Mouse (Mus musculus) layer of hippocampus, adult 11-12 months (tissue): ENCODE measurements at regions not wholly inside any gene's neighbourhood (a gene's known extent, or its start where the extent isn't known, plus 50 kb on each side); places are given as distances from the start of the nearest gene placed in this dataset.

ENCODE experiments used
- DNase-seq: peaks from one replicate; pipeline ENCODE4 v3.0.0; 2022; ENCODE audit warnings: low spot score

DNA sequence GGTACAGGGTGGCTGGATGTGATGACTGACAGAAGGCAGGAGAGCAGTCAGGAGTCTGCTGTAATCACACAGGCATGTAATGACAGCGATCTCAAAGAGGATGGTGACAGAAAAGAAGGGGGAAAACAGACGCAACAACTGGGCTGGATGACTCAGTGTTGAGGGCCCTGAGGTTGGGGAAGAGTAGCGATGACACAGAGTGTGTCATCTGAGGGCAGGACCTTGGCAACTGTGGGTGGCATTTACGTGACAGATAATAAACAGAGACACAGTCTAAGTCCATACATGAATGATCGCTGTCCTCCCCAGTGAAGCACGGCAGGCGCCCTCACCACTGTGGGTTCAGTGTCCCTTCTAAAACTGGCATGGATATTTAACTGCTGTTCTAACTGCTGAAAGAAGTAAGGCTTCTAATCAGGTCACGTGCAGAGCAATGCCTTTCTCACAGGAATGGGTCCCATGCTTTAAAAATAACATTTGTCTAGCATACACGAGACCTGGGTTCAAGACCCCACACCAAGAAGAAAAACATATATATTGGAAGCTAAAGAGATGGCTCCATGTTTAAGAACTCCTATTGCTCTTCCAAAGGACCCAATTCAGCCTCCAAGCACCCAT is 163.8 kb upstream of the Zfp703 start:
- no peak for DNase-seq

DNA sequence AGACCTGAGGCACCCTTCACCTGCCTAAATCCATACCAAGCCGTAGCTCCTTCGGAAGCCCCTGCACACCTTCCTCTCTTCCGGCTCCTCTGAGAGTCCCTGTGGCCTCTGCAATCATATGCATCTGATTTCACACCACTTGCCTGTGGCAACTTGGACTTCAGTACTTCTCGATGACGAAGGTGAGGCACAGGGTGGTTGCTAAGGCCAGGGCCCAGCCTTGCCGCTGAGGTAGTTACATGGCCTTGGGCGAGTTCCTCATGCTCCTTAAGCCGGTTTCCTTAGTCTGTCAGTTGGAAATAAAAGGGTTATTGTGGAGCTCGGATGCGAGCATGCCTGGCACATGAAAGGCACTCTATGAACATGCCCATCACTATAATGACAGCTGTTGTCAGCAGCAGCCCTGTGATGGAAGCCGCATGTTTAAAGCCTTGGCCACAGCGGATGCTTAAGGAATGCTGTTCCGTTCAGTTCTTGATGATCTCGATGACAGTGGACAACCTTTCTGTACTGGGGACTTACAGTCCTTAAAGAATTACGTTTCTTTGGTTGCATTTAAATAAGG is 162.0 kb upstream of the Zfp703 start:
- DNase-seq, result no peak

DNA sequence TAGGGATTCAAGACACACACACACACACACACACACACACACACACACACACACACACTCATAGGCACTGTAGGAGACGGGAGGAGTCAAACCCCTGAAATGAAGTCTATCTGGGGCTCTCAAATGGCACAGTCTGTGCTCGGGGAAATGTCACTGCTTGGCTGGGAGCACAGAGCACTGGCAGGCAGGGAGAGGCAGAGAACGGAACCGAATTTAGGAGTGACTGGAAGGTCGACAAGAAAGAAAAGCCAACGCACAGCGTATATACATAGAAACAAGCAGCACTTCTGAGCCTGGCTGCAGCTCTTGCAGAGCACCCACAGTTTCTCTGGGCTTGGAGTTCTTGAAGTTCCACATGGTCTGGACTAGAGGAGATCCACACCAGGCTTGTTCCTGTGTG is 160.1 kb upstream of the Zfp703 start:
- no peak for DNase-seq

DNA sequence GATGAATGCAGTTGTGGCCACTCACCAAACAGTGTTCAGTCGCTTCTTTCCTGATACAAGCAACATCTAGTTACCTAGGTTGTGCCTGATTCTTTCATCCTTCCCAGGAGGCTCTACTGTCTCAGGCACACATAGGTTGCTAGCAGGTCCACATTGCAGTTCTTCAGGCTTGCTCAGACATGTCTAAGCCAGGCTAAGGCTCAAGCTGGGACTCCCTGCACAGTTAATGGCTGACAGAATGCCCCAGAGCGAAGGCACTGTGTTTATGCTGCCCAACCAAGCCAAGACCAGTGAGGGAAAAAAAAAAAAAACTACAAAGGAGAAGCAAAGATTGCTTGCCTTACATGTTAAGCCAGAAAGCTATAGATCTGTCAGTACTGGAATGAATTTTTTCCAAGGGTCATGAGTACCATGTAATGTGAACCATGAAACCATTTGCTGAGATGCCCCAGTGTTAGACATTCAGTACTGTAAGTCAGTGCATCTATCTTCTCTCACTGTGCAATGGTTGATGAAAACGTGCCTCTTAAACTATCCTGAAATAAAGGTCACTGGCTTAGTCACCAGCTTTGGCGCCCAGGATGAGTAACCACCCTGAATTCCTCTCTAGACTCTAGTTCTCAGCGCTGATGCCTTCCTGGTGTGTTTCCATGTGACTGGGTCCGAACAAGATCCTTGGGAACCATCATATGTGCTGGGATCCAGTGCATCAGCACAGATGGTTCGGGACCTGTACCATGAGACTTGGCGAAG is 152.8 kb upstream of the Zfp703 start:
- no peak for DNase-seq

DNA sequence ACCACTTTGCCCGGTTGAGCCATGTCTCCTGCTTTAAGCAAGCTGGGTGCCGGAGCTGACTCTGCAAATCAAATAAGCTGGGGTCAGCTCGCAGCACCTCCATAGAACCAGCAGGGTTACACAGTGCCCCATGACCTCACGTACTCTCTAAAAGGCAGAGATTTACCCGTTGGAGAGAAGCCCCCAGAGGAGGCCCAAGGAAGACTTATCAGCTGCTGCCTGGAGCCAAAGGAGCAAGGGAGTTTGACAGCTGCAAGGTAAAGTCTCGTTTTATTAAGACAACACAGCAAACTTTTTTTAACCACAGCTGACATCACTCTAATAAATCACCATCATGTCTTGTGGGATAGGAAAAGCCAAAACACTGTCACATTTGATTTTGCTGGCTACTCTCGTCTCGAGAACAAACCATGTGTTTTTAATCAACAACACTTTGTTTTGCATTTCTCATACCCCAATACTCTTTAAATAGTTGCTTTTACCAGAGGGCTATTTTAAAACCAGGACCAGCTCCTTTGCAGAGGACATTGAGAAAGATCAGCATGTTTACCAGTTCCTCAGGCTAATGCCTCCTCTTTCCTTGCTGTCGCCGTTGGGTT is 148.7 kb upstream of the Zfp703 start:
- no peak for DNase-seq

DNA sequence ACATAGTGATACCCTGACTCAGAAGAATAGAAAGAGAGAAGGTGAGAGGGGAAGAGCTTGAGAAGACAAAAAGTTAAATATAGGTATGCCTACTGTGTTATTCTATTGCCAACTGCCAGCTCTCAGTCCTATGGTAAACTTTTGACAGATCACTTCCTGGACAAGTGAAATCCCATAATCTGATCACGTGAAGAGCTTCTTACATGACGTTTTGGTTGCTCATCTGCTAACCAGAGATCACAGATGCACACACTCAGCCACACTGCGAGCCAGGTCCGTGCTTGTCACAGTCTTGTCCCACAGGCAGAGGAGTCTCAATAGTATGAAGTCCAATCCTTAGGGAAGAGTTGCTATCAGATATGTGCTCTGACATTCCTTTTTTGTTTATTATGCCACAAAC is 147.8 kb upstream of the Zfp703 start:
- no peak for DNase-seq

DNA sequence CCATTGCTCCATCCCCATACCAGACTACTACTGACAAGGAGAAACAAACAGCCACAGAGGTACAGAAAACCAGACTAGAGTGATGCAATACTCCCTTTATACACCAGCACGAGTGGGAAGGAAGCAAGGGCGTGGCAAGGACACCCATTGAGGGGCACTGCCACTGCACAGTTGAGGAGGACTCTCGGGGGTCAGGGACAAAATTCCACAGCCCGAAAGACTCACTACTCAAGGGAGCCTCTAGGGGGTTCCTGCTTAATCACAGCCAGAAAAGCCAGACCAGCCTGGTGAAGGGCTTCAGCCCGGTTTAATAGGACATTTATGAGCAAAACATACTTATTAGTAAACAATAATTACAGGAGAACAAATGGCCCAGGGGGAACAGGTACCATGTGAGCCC is 146.0 kb upstream of the Zfp703 start:
- DNase-seq, result no peak

DNA sequence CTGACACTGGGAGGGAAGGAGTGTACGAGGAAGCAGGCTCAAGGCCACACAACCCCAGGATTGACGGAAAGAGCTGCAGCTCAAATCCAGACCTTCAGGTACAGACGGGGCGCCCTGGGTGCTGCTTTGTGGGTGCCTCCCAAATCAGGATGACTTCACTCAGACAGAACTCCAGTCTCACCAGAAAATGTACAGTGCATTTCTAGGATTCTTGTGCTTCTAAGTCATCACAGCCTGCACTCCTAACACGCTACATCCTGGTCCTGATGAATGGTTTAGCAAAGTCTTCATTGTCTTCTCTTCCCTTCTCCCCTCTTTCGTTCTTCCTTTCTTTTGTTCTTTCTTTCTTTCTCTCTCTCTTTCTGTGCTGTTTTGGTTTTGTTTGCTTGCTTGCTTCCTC is 145.3 kb upstream of the Zfp703 start:
- DNase-seq, result no peak

DNA sequence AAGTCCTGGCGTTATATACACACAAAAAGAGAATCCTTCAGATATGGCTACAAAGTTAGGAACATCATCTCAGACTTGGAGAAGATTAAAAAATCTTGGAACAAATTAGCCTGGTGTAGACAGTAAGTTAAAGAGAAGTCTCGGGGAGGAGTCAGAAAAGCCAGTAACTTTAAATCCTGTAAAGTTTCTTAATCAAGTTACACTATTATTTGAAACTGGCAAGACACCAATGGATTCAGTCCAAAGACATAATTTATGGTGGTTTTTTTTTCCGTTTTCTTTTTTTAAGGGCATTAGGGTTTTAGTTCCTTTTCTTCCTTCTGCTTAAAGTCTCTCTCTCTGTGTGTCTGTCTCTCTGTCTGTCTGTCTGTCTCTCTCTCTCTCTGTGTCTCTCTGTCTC is 144.6 kb upstream of the Zfp703 start:
- DNase-seq, result no peak

DNA sequence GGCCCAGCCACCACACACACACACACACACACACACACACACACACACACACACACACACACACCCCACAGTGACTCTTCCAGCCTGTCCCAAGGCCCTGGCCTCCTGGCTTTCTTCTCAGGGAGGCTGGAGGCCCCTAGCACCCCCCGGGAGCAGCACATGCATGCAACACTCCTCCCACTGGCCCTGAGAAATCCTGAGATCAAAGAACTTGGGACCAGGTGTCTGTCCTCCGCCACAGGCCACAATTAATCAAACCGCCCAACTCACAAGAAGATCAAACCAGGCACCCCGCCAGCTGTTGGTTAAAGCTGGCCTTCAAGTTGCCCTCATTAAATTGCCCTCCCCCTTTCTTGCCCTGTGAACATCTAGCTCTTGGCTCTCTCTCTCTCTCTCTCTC is 143.8 kb upstream of the Zfp703 start:
- no peak for DNase-seq

DNA sequence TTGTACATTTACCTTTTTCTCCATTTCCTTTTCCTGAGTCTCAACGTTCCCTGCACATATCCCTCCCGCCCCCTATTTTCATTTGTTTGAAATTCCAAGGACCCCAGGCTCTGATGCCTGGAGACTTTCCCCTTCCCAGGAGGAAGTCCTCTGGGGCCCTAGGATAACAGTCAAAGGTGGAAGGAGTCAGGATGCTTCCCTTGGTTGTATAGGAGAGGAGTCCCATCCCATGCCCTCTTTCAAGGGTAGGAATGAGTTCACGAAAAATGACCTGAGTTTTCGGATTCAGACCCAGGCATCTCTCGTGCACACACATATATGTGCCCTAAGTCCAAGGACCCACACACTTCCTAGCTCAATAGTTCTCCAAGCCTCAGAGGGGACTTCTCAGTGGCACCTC is 143.3 kb upstream of the Zfp703 start:
- DNase-seq, result no peak

DNA sequence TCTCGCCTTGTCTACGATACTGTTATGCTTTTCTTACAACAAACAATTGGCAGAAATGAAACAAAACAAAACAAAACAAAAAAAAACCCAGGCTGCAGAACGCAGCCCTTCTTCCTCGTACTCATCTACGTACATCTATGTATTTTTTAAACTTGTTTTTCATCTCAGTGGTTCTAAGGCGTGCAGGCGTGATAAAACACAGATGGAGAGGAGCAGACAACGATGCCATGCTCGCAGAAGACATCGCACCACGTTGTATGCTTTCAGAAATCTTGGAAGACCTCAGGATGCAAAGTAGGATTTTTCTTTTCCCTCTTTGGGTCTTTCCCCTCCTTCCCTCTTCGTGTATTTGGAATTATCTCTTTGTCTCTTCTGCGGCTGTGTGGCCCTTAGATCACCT is 142.5 kb upstream of the Zfp703 start:
- DNase-seq, result no peak

DNA sequence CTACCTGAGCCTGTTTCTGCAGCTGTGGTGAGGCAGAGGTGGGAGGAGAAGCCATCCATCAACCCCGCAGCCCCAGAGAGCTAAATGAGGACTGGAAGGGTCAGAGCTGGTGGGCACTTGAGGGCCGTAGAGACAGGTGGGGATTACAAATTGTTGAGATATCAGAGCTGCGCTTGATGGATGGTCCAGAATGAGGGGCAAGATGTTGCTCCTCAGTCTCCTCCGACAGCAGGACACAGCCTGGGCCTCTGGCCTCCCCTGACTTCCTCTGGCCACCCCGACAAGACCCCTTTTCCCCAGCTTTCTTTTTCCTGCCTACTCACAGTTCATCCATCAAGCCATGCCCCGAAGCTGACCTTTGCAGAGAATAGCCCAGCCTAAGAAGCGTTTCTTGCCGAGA is 142.0 kb upstream of the Zfp703 start:
- no peak for DNase-seq

DNA sequence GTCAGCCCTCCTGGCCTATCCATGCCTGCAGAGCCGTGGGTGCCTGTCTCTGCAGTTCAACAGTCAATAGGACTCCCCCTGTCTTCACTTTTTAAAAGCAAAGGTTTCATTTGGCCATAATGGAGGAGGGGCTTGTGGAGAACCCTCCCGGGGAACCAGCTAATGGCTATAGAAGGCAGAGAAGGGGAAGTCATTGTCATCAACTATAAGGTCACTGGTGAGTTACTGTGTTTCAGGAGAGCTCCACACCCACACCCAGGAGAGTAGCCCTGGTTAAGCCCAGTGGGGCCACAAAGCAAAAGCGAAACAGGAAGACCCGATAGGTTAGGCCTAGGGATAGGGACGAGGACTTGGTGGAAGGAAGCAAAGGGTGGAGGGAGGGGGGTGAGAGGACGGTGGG is 141.5 kb upstream of the Zfp703 start:
- no peak for DNase-seq

DNA sequence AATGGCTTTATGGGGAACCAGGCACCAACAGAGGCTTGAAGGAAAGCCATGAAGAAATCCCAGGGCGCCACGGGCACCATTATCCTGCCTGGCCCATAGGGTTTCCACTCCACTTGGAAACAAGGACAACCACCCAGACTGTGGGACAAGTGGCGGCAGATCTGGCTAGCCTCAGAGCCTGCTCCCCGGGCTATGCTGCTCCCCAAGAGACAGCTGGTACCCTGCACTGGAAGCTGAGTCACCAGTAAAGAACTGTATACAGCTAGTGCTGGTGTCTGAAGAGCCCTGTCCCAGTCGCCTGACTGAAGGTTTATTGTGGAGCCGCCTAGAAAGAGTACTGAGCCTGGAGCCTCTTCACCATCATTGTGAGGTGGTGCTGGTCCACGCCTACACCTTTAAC is 140.6 kb upstream of the Zfp703 start:
- no peak for DNase-seq

DNA sequence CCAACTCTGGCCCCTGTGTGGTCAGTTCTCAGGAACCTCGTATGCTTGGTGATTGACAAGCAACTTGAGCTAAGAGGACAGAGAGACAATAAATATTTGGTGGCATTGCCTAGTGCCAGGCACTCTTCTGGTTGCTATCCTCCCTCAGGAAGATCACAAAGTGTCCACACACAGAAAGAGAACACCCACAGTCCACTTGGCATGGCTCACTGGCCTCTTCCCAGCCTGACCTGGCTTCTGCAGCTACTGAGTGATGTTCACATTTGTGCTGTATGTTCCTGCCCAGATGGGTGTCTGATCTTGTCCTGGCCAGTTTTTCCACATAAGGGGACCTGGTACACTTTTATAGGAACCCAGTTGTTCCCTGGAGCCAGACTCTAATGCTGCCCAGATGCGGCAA is 136.8 kb upstream of the Zfp703 start:
- no peak for DNase-seq

DNA sequence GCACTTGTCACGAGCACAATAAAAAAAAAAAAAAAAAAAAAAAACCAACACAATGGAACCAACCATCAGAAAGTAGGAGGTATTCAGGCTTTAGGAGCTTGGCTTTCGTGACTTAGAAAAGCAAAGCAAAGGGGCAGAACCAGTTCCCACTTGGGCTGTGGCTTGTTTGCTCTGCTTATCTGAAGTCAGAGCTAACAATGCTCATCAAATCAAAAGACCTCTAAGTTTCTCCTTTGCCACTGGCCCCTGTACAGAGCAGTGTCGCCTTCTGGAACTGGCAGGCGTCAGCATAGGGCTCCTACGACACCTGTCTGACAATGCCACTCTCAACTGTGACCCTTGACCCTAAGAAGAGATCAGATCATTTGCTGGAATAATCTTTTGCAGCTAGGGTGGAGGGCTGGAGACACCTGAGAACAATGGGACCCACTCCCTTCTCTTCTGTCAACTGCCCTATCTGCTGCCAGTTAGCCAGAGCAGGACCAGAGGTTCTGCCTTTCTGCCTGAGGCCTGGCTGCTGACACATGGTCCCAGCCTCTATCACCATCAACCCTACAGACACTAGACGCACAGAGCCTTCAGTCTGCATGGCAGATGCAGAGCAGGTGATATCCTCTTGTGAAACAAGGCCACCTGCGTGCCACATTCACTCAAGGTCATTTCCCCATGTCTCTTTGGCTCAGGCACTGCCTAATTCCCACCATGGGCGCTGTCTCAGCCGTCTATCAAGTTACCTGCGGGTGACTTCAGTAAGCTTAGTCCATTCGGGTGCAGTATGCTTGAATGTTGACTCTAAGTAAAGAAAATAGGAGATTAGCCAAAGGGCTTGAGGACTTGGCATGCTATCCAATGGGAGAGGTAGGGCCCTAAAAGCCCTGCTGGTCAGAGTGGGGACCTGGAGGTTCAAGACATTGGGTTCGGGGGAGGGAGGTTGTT is 136.1 kb upstream of the Zfp703 start:
- DNase-seq, result no peak

DNA sequence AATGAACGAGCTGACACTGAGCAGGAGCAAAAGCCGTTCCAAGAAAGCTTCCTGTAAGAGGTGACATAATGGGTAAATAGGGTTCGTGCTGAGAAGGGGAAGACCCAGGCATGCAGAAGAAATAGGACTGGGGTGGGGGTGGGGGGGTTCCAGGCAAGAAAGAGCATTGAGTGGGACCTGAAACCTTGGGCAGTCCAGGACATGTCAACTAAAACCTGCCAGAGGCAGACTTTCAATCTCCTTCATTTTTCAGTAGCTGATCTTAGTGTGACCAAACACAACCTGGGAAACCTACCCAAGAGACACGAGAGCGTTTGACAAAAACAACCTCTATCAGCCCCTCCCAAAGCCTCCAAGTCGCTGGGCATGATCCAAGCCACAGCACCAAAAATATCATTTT is 133.4 kb upstream of the Zfp703 start:
- DNase-seq, result no peak

DNA sequence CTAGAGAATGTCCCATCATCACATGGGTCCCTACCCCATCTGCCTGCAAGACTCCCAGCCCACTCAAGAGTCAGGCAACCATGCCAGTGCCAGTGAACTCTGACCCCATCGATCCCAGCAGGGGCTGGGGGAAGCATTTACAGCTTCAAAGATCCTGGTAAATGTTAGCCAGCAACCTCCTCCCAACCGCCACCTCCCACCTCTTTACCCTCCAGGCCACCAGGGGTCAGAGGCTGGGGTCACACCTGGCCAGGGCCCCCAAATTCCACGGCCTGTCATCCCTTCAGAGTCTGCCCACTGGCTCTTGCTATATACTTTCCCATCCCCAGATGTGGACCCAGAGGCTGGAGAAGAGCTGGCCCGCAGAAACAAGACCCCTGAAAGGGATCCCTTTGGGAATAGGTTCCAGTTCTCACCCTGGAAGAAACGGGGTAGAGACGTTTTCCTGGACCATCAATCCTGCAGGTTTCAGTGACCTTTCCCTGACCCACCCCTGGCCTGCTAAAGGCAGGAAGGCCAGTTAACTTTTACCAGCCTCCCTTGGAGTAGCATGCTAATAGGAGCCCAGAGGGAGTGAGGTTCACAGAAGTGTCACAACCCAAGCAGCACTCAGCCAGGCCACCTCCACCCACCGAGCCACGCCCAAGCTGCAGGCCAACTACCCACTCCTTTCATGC is 132.9 kb upstream of the Zfp703 start:
- DNase-seq, result no peak

DNA sequence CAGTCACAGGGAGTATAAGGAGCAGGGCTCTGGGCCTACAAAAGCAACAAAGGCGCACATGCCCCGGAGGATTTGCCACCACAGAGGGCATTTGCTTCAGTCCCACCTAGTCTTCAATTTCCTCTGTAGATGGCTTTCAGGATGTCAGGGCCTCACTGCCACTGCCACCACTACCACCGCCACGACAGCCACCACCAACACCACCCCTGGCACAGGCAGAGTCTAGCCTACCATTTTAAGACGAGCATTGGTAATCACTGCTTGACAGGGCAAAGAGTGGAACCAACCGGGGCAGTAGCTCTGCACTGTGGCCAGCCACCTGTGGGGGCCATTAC is 132.3 kb upstream of the Zfp703 start:
- no peak for DNase-seq

DNA sequence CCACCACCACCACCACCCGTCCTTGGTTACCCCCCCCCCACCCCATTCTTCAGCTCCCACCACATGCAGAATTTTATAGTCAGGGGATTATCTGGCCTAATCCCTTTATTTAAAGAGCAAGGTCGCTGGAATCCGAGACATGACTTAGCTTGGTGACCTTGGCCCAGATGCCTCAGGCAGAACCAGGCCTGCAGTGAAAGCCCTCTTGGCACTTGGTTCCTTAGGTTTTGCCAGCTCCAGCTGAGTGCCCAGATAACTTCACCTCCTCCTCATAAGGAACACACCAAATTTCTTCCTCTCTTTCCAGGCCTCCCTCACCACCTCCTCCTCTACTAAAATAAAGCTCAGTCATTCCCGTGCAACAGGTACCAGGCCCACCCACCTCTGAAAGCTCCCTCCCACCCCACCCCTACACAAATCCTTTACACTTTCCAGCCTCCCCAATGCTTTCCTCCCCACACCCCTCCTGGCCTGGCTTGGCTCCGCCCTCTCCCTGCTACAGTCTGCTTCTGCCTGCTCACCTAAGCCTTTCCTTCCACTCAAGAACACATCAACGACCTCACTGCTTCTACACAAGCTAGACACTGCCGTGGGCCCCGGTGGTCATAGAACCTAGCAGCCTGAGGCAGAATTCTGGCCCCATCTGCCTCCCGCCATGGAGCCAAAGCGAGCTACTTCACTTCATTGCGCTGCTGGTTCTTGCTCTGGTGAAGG is 131.5 kb upstream of the Zfp703 start:
- DNase-seq, result no peak
